ENCODE assay signal across 14 mouse cellular contexts in the genomic region with DNA sequence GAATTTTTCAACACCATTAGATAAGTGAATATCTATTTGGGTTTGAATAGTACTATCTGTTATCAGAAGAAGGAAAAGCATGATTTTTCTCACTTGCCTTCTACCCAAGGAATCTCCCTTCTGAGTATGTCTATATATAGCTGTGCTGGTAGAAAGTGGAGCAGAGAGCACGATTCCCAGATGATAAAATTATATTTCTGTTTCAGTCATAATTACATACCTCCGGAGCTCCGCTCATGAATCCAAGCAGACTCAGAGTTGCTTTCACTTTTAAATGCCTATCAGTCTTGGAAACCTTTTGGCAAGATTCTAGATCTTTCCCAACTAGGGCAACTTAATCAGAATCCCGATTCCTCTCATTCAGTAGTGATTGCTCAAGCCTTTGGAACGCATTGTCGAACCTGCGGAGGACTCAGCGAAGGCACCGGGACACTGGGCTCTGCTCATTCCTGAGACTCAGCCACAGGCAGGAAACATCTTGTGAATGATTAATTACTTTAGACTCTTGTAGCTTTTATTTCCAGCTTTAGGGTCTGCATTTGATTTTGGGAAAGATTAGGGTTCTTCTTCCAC. TPM values are rescaled to one million over a fixed set of nuclear protein-coding genes. Genes with fewer than 3 reads are reported as not detected.
DNase-seq lines count a peak whose midpoint lies in the region; ATAC-seq and TF ChIP-seq lines count a peak whose summit lies in the region.
"Had no signal": no experiment of that assay in that cellular context is flagged by ENCODE, and none has a peak within 500 bp of the region (broad histone marks: within the 10 kb centered on the region; RNA-seq: fewer than 3 reads in every experiment).

No protein-coding gene starts in this region.

- no peak for DNase-seq in gastrocnemius, adult 2 months
- DNase-seq in gastrocnemius, postnatal 36 days, result no peak
- DNase-seq in liver, adult 2 months (ENCODE audit: extremely low read depth, low read depth, low spot score), result peak; percentile 75
- DNase-seq in liver, postnatal 0 days, result no peak
- DNase-seq in brain, adult 2 months (ENCODE audit: low read depth, low spot score), result peak; percentile 74
- DNase-seq in left cerebral cortex, postnatal 25 days (ENCODE audit: low spot score in 2 of 2), result peak; percentile 23 to 74
- no peak for DNase-seq in ovary, postnatal 10 days (ENCODE audit: low spot score)
- DNase-seq in layer of hippocampus, adult 11-12 months (ENCODE audit: low spot score), result no peak
- DNase-seq: cerebellum, postnatal 25 days; thymus, adult 18-20 months had no signal

- no peaks in the 10 kb centered on the region; the same call in 1 of the 2 replicates for H3K27me3 ChIP-seq in liver, adult 2 months (ENCODE audit: control insufficient read depth, insufficient read depth, low read length)
- no peaks in the 10 kb centered on the region for H3K27me3 ChIP-seq in liver, postnatal 0 days (ENCODE audit: insufficient read depth, low read length)
- H3K27me3 ChIP-seq: embryonic facial prominence, embryonic 15.5 days; hindbrain, embryonic 12.5 days had no signal

- H3K79me2 ChIP-seq in liver, adult 2 months (ENCODE audit: control insufficient read depth, insufficient read depth, low read length), result no peaks in the 10 kb centered on the region

- 53% methylated on average over 9 of the region's 9 CpGs for WGBS in liver, adult 2 months
- WGBS in liver, postnatal 0 days (ENCODE audit: insufficient replicate concordance), result 66% methylated on average over 9 of the region's 9 CpGs

- intact Hi-C loops in gastrocnemius, adult 2 months (cut with DNase I), result no loop called here
- intact Hi-C loops in gastrocnemius, postnatal 36 days (cut with DNase I), result no loop called here
- intact Hi-C loops in left cerebral cortex, postnatal 25 days (cut with DNase I), result loop anchor here (5.0 kb wide), 1 partner anchor 131 kb away; no protein-coding TSS in a partner anchor

- H3K4me2 ChIP-seq in liver, postnatal 0 days (ENCODE audit: low read depth, low read length), result no peak overlapping the region
- H3K4me2 ChIP-seq: embryonic facial prominence, embryonic 15.5 days; hindbrain, embryonic 12.5 days; liver, embryonic 11.5 days had no signal

- H3K4me3 ChIP-seq in gastrocnemius, adult 2 months, result peak overlapping the region; percentile 60
- no peak overlapping the region for H3K4me3 ChIP-seq in liver, adult 2 months (ENCODE audit: insufficient read depth, low read depth, low read length)
- no peak overlapping the region for H3K4me3 ChIP-seq in liver, postnatal 0 days (ENCODE audit: low read depth, low read length)
- H3K4me3 ChIP-seq: embryonic facial prominence, embryonic 15.5 days; hindbrain, embryonic 12.5 days had no signal

- no peak for ATAC-seq in liver, postnatal 0 days

- H3K36me3 ChIP-seq in liver, adult 2 months (ENCODE audit: control insufficient read depth, insufficient read depth, low read length), result no peaks in the 10 kb centered on the region
- H3K36me3 ChIP-seq in liver, postnatal 0 days (replicated peaks; ENCODE audit: insufficient read depth, low read length), result no peaks in the 10 kb centered on the region
- H3K36me3 ChIP-seq: embryonic facial prominence, embryonic 15.5 days; hindbrain, embryonic 12.5 days had no signal

- no peak for TF ChIP-seq CTCF in gastrocnemius, adult 2 months (IDR thresholded peaks at IDR 0.05)
- TF ChIP-seq CTCF in liver, adult 2 months (IDR thresholded peaks at IDR 0.05; ENCODE audit: low read depth, low read length), result no peak
- TF ChIP-seq CTCF in liver, postnatal 0 days (IDR thresholded peaks at IDR 0.05; ENCODE audit: low read depth), result no peak

- no peaks in the 10 kb centered on the region for H3K4me1 ChIP-seq in liver, adult 2 months (ENCODE audit: control insufficient read depth, insufficient read depth, low read length)
- H3K4me1 ChIP-seq in liver, postnatal 0 days (ENCODE audit: insufficient read depth), result no peaks in the 10 kb centered on the region
- H3K4me1 ChIP-seq: embryonic facial prominence, embryonic 15.5 days had no signal

- no peak overlapping the region for H3K9ac ChIP-seq in liver, adult 2 months (ENCODE audit: low read depth, low read length)
- no peak overlapping the region for H3K9ac ChIP-seq in liver, postnatal 0 days (replicated peaks)
- H3K9ac ChIP-seq: embryonic facial prominence, embryonic 15.5 days; hindbrain, embryonic 12.5 days had no signal

- no peak overlapping the region for H3K27ac ChIP-seq in gastrocnemius, adult 2 months
- H3K27ac ChIP-seq in liver, adult 2 months (replicated peaks; ENCODE audit: insufficient read depth, low read depth, low read length), result no peak overlapping the region
- no peak overlapping the region for H3K27ac ChIP-seq in liver, postnatal 0 days (ENCODE audit: low read depth)
- H3K27ac ChIP-seq: embryonic facial prominence, embryonic 15.5 days; hindbrain, embryonic 12.5 days had no signal

- no peak for TF ChIP-seq EP300 in liver, postnatal 0 days (IDR thresholded peaks at IDR 0.05; ENCODE audit: low read depth)

- no peaks in the 10 kb centered on the region for H3K9me3 ChIP-seq in liver, postnatal 0 days (ENCODE audit: low read length)
- H3K9me3 ChIP-seq: embryonic facial prominence, embryonic 15.5 days had no signal

- TF ChIP-seq POLR2A in liver, adult 2 months (IDR thresholded peaks at IDR 0.05; ENCODE audit: extremely low read depth, insufficient read depth, low read length), result no peak

RNA-seq across cellular contexts. Expression of gene Spon1, which starts 27.9 kb away (rescaled TPM):
- 1 to 10 TPM; 2.0 to 3.0 TPM for total RNA-seq in gastrocnemius, adult 2 months (2021)
- 1 to 10 TPM; 2.5 to 4.4 TPM for total RNA-seq in gastrocnemius, postnatal 36 days (2021)
- total RNA-seq in liver, adult 2 months (2014; rRNA removed), result 0.28 and 0.40 TPM in 2 replicates
- 0.22 and 0.31 TPM in 2 replicates for polyA plus RNA-seq in liver, adult 2 months (2012; rRNA removed)
- 0.26 and 0.35 TPM in 2 replicates for polyA plus RNA-seq in liver, postnatal 0 days (2015; fragmentation: Nextera tagmentation; extraction: Ambion mirVana)
- 10 to 100 TPM; 35.6 to 38.3 TPM for total RNA-seq in left cerebral cortex, postnatal 25 days (2021)
- total RNA-seq: CH12.LX had no signal

Comparison
In these comparisons a context has a peak if more than half of its experiments do, and no peak if none do; other contexts are left out.
1. DNase-seq: peak in liver, adult 2 months (single experiment), brain, adult 2 months (single experiment) and left cerebral cortex, postnatal 25 days (2 of 2); none in gastrocnemius, adult 2 months (single experiment), gastrocnemius, postnatal 36 days (0 of 2), liver, postnatal 0 days (single experiment), ovary, postnatal 10 days (single experiment) and layer of hippocampus, adult 11-12 months (single experiment).
2. RNA of gene Spon1, which starts 27.9 kb away (total RNA-seq): 35.6 to 38.3 TPM in left cerebral cortex, postnatal 25 days; 2.5 to 4.4 TPM in gastrocnemius, postnatal 36 days, 2.0 to 3.0 TPM in gastrocnemius, adult 2 months and 0.28 to 0.40 TPM in liver, adult 2 months; every median in the first group is over 4 times any median in the second.